Mouse (Mus musculus): Measurements from ENCODE around the gene Sh3glb1. TPM values are rescaled to one million over a fixed set of nuclear protein-coding genes. Genes with fewer than 3 reads are reported as not detected.
A peak's percentile ranks its signal among the peaks of the same experiment; 100 is the strongest.
"Not testable (repeated sequence)": the region's sequence is repeated elsewhere in the genome, so short reads cannot be mapped to it uniquely, and the experiment has no call there.

The Sh3glb1 gene
- 111 and 112 TPM in 2 replicates for polyA plus RNA-seq (2015; fragmentation: Nextera tagmentation; extraction: Ambion mirVana)

DNA sequence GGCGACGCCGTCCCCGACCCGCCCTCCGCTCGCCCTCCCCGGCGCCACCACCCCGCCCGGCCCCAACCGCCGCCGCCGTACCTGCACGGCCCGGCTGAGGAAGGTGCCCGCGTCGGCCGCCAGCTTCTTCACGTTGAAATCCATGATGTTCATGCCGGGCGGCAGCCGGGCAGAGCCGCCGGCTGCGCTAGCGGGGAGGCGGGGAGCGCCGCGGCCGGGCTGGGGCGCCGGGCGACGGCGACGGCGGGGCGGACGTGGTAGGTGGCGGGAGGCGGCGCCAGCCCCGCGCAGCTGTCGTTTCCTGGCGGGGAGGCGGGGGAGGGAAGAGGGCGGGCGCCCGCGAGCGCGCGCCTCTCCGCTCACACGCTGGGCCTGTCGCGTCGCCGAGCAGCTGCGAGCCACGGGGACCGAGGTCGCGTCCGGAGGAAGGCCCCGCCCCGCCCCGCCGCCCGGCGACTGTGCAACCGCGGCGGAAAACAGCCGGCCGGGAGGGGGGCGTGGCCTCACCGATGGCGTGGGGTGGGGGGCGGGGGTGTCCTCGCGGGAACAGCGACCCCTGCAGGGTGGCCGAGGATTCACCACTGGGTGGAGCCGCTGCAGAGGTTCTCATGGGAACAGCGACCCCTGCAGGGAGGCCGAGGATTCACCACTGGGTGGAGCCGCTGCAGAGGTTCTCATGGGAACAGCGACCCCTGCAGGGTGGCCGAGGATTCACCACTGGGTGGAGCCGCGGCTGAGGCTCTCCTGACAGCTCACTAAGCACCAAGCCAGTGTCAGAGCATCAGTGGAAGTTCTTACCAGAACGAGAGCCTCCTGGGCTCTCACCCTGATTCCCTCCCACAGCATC lies at the start of gene Sh3glb1:
Gene Sh3glb1, minus strand, starts transcription at position 435 of the 847 bp plus-strand sequence.
- H3K9ac ChIP-seq = peak within 1 kb of the TSS; percentile 89
- H3K27ac ChIP-seq (replicated peaks) = peak within 1 kb of the TSS; percentile 99
- H3K4me3 ChIP-seq = peak within 1 kb of the TSS; percentile 94
- H3K36me3 ChIP-seq = no peaks in the 10 kb centered on the region
- WGBS = under 1% methylated on average over 63 of the region's 98 CpGs
- peak within 1 kb of the TSS; percentile 82 for H3K4me2 ChIP-seq
- peak; percentile 94 for ATAC-seq (ENCODE audit: low FRiP score, low read depth)
- no peaks in the 10 kb centered on the region for H3K27me3 ChIP-seq
- H3K4me1 ChIP-seq (replicated peaks) = peaks cover 37% of the 10 kb centered on the region
- no peaks in the 10 kb centered on the region for H3K9me3 ChIP-seq

GRCm38 (mm10) chr3:144765161-144765560 lies 45.0 kb upstream of the Sh3glb1 start:
- 91% methylated on average over 4 of the region's 4 CpGs for WGBS
- Histone ChIP-seq H3K36me3 (no peaks in the 10 kb centered on the region), H3K4me1 (replicated peaks) (no peaks in the 10 kb centered on the region), H3K9me3 (no peaks in the 10 kb centered on the region), H3K4me3 (no peak overlapping the region), H3K9ac (no peak overlapping the region), H3K27ac (replicated peaks) (no peak overlapping the region), H3K4me2 (no peak overlapping the region), H3K27me3 (no peaks in the 10 kb centered on the region)
- no peak for ATAC-seq (ENCODE audit: low FRiP score, low read depth)

DNA sequence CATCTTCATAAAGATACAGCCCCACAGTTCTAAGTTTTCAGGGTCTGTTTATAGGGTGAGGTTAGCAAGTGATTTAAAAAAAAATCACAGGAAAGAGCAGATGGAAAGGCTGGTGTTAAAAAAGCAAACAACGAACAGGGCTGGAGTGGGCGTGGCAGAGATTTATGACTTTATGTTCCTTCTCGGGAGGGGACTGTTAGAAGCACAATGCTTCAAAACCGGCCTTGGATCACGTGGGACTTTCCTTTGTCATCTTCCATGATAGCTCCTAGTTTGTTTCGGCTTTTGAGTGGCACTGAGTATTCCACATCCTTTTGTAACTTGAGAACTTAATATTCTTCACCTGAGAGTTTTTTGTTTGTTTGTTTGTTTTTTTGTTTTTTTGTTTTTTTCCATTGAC lies 41.3 kb upstream of the Sh3glb1 start:
- no peak for ATAC-seq (ENCODE audit: low FRiP score, low read depth)
- Histone ChIP-seq H3K4me2 (no peak overlapping the region), H3K4me1 (replicated peaks) (no peaks in the 10 kb centered on the region), H3K27me3 (no peaks in the 10 kb centered on the region), H3K9ac (no peak overlapping the region), H3K4me3 (no peak overlapping the region), H3K9me3 (no peaks in the 10 kb centered on the region), H3K27ac (replicated peaks) (no peak overlapping the region), H3K36me3 (no peaks in the 10 kb centered on the region)
- 60% methylated on average over 6 of the region's 6 CpGs for WGBS

DNA sequence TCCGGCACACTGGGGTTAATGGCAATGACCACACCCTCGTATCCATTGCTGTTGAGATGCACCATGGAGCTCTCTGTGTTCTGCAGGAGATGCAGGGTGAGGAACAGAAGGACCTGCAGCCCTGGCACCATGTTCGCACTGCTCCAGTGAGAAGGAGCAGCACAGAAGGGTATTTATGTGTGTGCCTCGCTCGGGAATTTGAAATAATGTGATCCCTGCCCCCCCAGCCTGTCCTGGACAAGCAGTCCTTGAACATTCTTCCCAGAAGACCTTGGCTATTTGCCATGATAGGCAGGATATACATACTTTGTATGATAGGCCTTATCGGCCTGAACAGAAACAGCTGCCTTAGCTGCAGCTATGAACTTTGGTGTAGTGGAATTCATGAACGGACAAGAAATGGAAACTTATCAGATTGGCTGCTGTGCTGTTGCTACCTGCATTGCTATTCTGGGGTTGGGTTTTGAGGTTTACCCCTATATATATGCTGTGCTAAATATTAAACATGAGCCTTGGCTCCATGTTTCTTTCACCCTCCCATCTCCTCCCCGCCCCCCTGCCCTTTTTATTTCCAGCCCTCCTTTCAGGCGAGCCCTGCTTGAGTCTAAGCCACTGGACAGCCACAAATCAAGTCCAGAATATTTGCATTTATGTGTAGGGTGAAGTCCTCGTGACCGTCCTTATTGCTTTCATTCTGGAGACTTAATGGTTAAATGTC lies 40.6 kb upstream of the Sh3glb1 start, which contains the start of gene Clca3a1:
Gene Clca3a1, minus strand, starts transcription at position 386 of the 718 bp plus-strand sequence.
- no peaks in the 10 kb centered on the region for H3K27me3 ChIP-seq
- H3K36me3 ChIP-seq = no peaks in the 10 kb centered on the region
- no peak for ATAC-seq (ENCODE audit: low FRiP score, low read depth)
- no peak within 1 kb of the TSS for H3K4me3 ChIP-seq
- no peak within 1 kb of the TSS for H3K4me2 ChIP-seq
- H3K9me3 ChIP-seq = no peaks in the 10 kb centered on the region
- no peaks in the 10 kb centered on the region for H3K4me1 ChIP-seq (replicated peaks)
- no peak within 1 kb of the TSS for H3K27ac ChIP-seq (replicated peaks)
- no peak within 1 kb of the TSS for H3K9ac ChIP-seq
- 83% methylated on average over 11 of the region's 11 CpGs for WGBS

- Histone ChIP-seq H3K4me2 (no peak overlapping the region), H3K27ac (replicated peaks) (no peak overlapping the region), H3K4me3 (no peak overlapping the region), H3K36me3 (no peaks in the 10 kb centered on the region), H3K4me1 (replicated peaks) (no peaks in the 10 kb centered on the region), H3K9me3 (no peaks in the 10 kb centered on the region), H3K9ac (no peak overlapping the region), H3K27me3 (no peaks in the 10 kb centered on the region)
- WGBS = 92% methylated on average over 3 of the region's 3 CpGs
- no peak for ATAC-seq (ENCODE audit: low FRiP score, low read depth)
These were observed 39.6 kb upstream of the Sh3glb1 start for GRCm38 (mm10) chr3:144759719-144760118.

- H3K4me1 ChIP-seq (replicated peaks); H3K4me3 ChIP-seq; H3K27me3 ChIP-seq; H3K9me3 ChIP-seq; ATAC-seq (ENCODE audit: low FRiP score, low read depth); H3K9ac ChIP-seq; H3K27ac ChIP-seq (replicated peaks); H3K4me2 ChIP-seq; H3K36me3 ChIP-seq: not testable (repeated sequence)
- WGBS = 88% methylated on average over 8 of the region's 8 CpGs
These were observed 36.0 kb upstream of the Sh3glb1 start for GRCm38 (mm10) chr3:144756103-144756502.

DNA sequence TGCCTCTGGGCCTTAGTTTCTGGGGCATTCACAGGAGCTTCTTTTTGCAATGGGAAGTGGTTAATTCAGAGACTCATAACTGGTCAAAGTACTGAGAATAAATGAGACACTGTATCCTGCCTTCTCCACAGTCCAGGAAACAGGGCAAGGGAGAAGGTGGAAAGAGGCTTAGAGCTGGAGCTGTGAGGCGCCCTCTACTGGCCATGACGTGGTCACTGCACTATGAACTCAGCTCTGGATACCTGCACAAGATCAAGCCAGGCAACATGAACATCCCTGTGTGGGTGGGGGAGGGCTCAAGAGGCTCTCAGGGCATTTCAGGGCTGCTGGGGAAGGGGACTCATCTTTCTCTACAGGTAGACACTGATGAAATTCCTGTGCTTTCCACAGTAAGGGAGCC lies 33.0 kb upstream of the Sh3glb1 start:
- ATAC-seq (ENCODE audit: low FRiP score, low read depth) = no peak

GRCm38 (mm10) chr3:144749062-144749963 lies 29.2 kb upstream of the Sh3glb1 start:
- 38% methylated on average over 20 of the region's 21 CpGs for WGBS
- not testable (repeated sequence) for H3K27me3 ChIP-seq; H3K9me3 ChIP-seq; H3K4me3 ChIP-seq; H3K36me3 ChIP-seq; H3K27ac ChIP-seq (replicated peaks); H3K9ac ChIP-seq; H3K4me1 ChIP-seq (replicated peaks)
- peak overlapping the region; percentile 21 for H3K4me2 ChIP-seq
- ATAC-seq (ENCODE audit: low FRiP score, low read depth) = 0 out of 2 replicates have a peak, but pooled peaks have one; percentile 56

More for the DNA sequence above, 33.0 kb upstream of the Sh3glb1 start:
- no peaks in the 10 kb centered on the region for H3K9me3 ChIP-seq
- H3K36me3 ChIP-seq = no peaks in the 10 kb centered on the region
- no peak overlapping the region for H3K9ac ChIP-seq
- H3K4me2 ChIP-seq = no peak overlapping the region
- 0% methylated on average over 2 of the region's 2 CpGs for WGBS
- no peak overlapping the region for H3K27ac ChIP-seq (replicated peaks)
- H3K27me3 ChIP-seq = no peaks in the 10 kb centered on the region
- H3K4me3 ChIP-seq = no peak overlapping the region
- H3K4me1 ChIP-seq (replicated peaks) = no peaks in the 10 kb centered on the region

GRCm38 (mm10) chr3:144747706-144748105 lies 27.6 kb upstream of the Sh3glb1 start:
- H3K4me3 ChIP-seq; H3K36me3 ChIP-seq; H3K9ac ChIP-seq; H3K4me1 ChIP-seq (replicated peaks); H3K27ac ChIP-seq (replicated peaks); H3K9me3 ChIP-seq; ATAC-seq (ENCODE audit: low FRiP score, low read depth); H3K27me3 ChIP-seq; H3K4me2 ChIP-seq: not testable (repeated sequence)
- 31% methylated on average over 3 of the region's 3 CpGs for WGBS

- ATAC-seq (ENCODE audit: low FRiP score, low read depth); H3K27ac ChIP-seq (replicated peaks); H3K9ac ChIP-seq; H3K27me3 ChIP-seq; H3K36me3 ChIP-seq; H3K4me1 ChIP-seq (replicated peaks); H3K4me3 ChIP-seq; H3K4me2 ChIP-seq; H3K9me3 ChIP-seq: not testable (repeated sequence)
- WGBS = 78% methylated on average over 24 of the region's 24 CpGs
These were observed 18.3 kb upstream of the Sh3glb1 start for GRCm38 (mm10) chr3:144738396-144738795.

GRCm38 (mm10) chr3:144736831-144737230 lies 16.7 kb upstream of the Sh3glb1 start:
- no peak overlapping the region for H3K4me2 ChIP-seq
- no peaks in the 10 kb centered on the region for H3K36me3 ChIP-seq
- H3K27ac ChIP-seq (replicated peaks) = no peak overlapping the region
- H3K4me1 ChIP-seq (replicated peaks) = no peaks in the 10 kb centered on the region
- 28% methylated on average over 9 of the region's 9 CpGs for WGBS
- ATAC-seq (ENCODE audit: low FRiP score, low read depth) = no peak
- no peak overlapping the region for H3K9ac ChIP-seq
- H3K27me3 ChIP-seq = no peaks in the 10 kb centered on the region
- H3K4me3 ChIP-seq = no peak overlapping the region
- no peaks in the 10 kb centered on the region for H3K9me3 ChIP-seq
